Mouse (Mus musculus): ENCODE measurements around the gene Iffo1. TPM values are rescaled to one million over a fixed set of nuclear protein-coding genes. Genes with fewer than 3 reads are reported as not detected.

Iffo1 gene
- polyA plus RNA-seq, 1 experiment from 2014 or later: 3.7 TPM

- Histone ChIP-seq H3K27me3 (no peaks in the 10 kb centered on the region), H3K36me3 (peaks cover 25% of the 10 kb centered on the region), H3K9me3 (replicated peaks) (no peaks in the 10 kb centered on the region), H3K4me3 (replicated peaks) (no peak overlapping the region), H3K27ac (no peak overlapping the region), H3K4me1 (replicated peaks) (peaks cover 14% of the 10 kb centered on the region), H3K4me2 (no peak overlapping the region), H3K9ac (no peak overlapping the region)
- ATAC-seq (ENCODE audit: low read depth) (no peak), DNase-seq (no peak)
- 85% methylated on average over 5 of the region's 5 CpGs for WGBS (ENCODE audit: insufficient replicate concordance)
Observed at GRCm38 (mm10) chr6:125197166-125197565, 52.1 kb downstream of the Iffo1 start.

DNA sequence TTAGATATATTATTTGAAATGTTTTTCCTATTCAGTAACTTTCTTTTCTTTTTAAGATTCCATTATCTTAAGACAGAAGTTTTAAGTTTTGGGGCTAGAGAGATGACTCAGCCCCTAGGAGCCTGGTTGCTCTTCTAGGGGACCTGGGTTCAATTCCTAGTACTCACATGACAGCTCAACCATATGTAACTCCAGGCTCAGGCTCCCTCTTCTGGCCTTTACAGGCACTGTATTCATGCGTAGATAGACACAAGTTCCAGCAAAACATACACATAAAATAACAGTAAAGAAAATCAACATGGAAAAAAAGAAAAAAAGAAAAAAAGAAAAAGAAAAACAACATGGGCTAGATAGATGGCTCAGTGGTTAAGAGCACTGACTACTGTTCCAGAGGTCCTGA is 65.4 kb downstream of the Iffo1 start:
- H3K9ac ChIP-seq: no peak overlapping the region
- DNase-seq: no peak
- no peak overlapping the region for H3K27ac ChIP-seq
- no peaks in the 10 kb centered on the region for H3K4me1 ChIP-seq (replicated peaks)
- no peak for ATAC-seq (ENCODE audit: low read depth)
- H3K9me3 ChIP-seq (replicated peaks): no peaks in the 10 kb centered on the region
- no peak overlapping the region for H3K4me2 ChIP-seq
- 62% methylated on average over 1 of the region's 1 CpGs for WGBS (ENCODE audit: insufficient replicate concordance)
- H3K36me3 ChIP-seq: no peaks in the 10 kb centered on the region
- H3K27me3 ChIP-seq: peaks cover 29% of the 10 kb centered on the region
- no peak overlapping the region for H3K4me3 ChIP-seq (replicated peaks)

Small RNA genes within 50 kb of the gene (microRNA-seq; reads per million reads assigned to microRNA genes)
- gene Mir3098 (2.1 reads per million), gene Mir7045 (not detected)

Other genes with a start within 250 kb of the Iffo1 start
- 0.14 and 0.18 TPM in 2 replicates for gene Lag3, start 233.5 kb upstream of the Iffo1 start, polyA plus RNA-seq (2015; fragmentation: Nextera tagmentation; extraction: Ambion mirVana)
- gene Ptms, start 225.1 kb upstream of the Iffo1 start, polyA plus RNA-seq (2015; fragmentation: Nextera tagmentation; extraction: Ambion mirVana): 42.3 and 47.6 TPM in 2 replicates
- 129 and 134 TPM in 2 replicates for gene Mlf2, start 213.9 kb upstream of the Iffo1 start, polyA plus RNA-seq (2015; fragmentation: Nextera tagmentation; extraction: Ambion mirVana)
- 67.3 and 77.6 TPM in 2 replicates for gene Cops7a, start 179.7 kb upstream of the Iffo1 start, polyA plus RNA-seq (2015; fragmentation: Nextera tagmentation; extraction: Ambion mirVana)
- 0.05 and 0.15 TPM in 2 replicates for gene Pianp, start 148.5 kb upstream of the Iffo1 start, polyA plus RNA-seq (2015; fragmentation: Nextera tagmentation; extraction: Ambion mirVana)
- 3.6 and 3.8 TPM in 2 replicates for gene Zfp384, start 136.1 kb upstream of the Iffo1 start, polyA plus RNA-seq (2015; fragmentation: Nextera tagmentation; extraction: Ambion mirVana)
- gene Ing4, start 105.5 kb upstream of the Iffo1 start, polyA plus RNA-seq (2015; fragmentation: Nextera tagmentation; extraction: Ambion mirVana): 28.6 and 31.8 TPM in 2 replicates
- 1.6 and 2.2 TPM in 2 replicates for gene Acrbp, start 95.6 kb upstream of the Iffo1 start, polyA plus RNA-seq (2015; fragmentation: Nextera tagmentation; extraction: Ambion mirVana)
- 1.6 and 2.1 TPM in 2 replicates for gene Lpar5, start 77.3 kb upstream of the Iffo1 start, polyA plus RNA-seq (2015; fragmentation: Nextera tagmentation; extraction: Ambion mirVana)
- gene Chd4, start 49.3 kb upstream of the Iffo1 start, polyA plus RNA-seq (2015; fragmentation: Nextera tagmentation; extraction: Ambion mirVana): 29.2 and 30.0 TPM in 2 replicates
- gene Nop2, start 13.3 kb upstream of the Iffo1 start, polyA plus RNA-seq (2015; fragmentation: Nextera tagmentation; extraction: Ambion mirVana): 60.6 and 65.5 TPM in 2 replicates
- 1,179 and 1,220 TPM in 2 replicates for gene Gapdh, start 21.2 kb downstream of the Iffo1 start, polyA plus RNA-seq (2015; fragmentation: Nextera tagmentation; extraction: Ambion mirVana)
- gene Ncapd2, start 46.5 kb downstream of the Iffo1 start, polyA plus RNA-seq (2015; fragmentation: Nextera tagmentation; extraction: Ambion mirVana): 94.5 and 101 TPM in 2 replicates
- gene Mrpl51, start 46.6 kb downstream of the Iffo1 start, polyA plus RNA-seq (2015; fragmentation: Nextera tagmentation; extraction: Ambion mirVana): 217 and 225 TPM in 2 replicates
- gene Vamp1, start 70.3 kb downstream of the Iffo1 start, polyA plus RNA-seq (2015; fragmentation: Nextera tagmentation; extraction: Ambion mirVana): 1.6 and 2.1 TPM in 2 replicates
- 5.2 TPM in 2 replicates for gene Tapbpl, start 86.6 kb downstream of the Iffo1 start, polyA plus RNA-seq (2015; fragmentation: Nextera tagmentation; extraction: Ambion mirVana)
- gene Cd27, start 91.8 kb downstream of the Iffo1 start, polyA plus RNA-seq (2015; fragmentation: Nextera tagmentation; extraction: Ambion mirVana): 1.6 and 2.1 TPM in 2 replicates
- gene Tuba3a, start 140.8 kb downstream of the Iffo1 start, polyA plus RNA-seq (2015; fragmentation: Nextera tagmentation; extraction: Ambion mirVana): not detected in 2 replicates
- 18.3 and 18.4 TPM in 2 replicates for gene Ltbr, start 168.6 kb downstream of the Iffo1 start, polyA plus RNA-seq (2015; fragmentation: Nextera tagmentation; extraction: Ambion mirVana)
- 0.31 and 0.37 TPM in 2 replicates for gene Scnn1a, start 175.4 kb downstream of the Iffo1 start, polyA plus RNA-seq (2015; fragmentation: Nextera tagmentation; extraction: Ambion mirVana)
- gene Tnfrsf1a, start 204.1 kb downstream of the Iffo1 start, polyA plus RNA-seq (2015; fragmentation: Nextera tagmentation; extraction: Ambion mirVana): 19.6 and 23.4 TPM in 2 replicates
- gene Plekhg6, start 235.6 kb downstream of the Iffo1 start, polyA plus RNA-seq (2015; fragmentation: Nextera tagmentation; extraction: Ambion mirVana): 0.31 and 0.56 TPM in 2 replicates

Data from liver, embryonic 13.5 days (tissue).